Mouse (Mus musculus) liver, postnatal 0 days (tissue): ENCODE results near the gene Clip2.

Experiments
- CTCF ChIP-seq: sonication (generic); IDR thresholded peaks from 2 replicates; pipeline ENCODE4 v1.5.1; 2016; ENCODE audit warnings: antibody characterized with exemption, low read depth
- EP300 ChIP-seq: IDR thresholded peaks from 2 replicates; pipeline ENCODE4 v1.6.1; 2016; ENCODE audit warnings: antibody characterized with exemption, low read depth, mild to moderate bottlenecking

DNA sequence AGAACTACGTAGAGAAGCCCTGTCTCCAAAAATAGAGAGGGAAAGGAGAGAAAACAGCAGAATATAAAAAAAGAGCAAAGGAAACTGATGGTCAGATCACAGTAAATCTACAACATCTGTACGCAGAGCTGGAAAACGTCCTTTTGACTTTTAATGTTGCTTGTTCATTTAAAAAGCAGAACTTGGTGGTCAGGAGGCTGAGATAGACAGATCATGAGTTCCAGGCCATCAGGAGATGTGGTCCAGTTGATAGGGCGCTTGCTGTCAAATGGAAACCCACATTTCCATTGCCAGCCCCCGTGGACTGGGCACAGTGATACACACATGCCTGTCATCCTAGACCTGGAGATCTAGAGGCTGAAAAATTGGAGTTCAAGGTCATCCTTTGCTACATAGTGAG is 32.6 kb upstream of the Clip2 start:
- TF ChIP-seq CTCF (no peak), EP300 (no peak)
